Mouse (Mus musculus): ENCODE results near the gene Actg1. TPM values are rescaled to one million over a fixed set of nuclear protein-coding genes. Genes with fewer than 3 reads are reported as not detected.

Actg1 gene
- total RNA-seq, 2 experiments from 2014 or later = 1,285 to 1,295 TPM

GRCm38 (mm10) chr11:120349986-120350702 lies 1.8 kb upstream of the Actg1 start:
- Histone ChIP-seq H3K27ac (peak overlapping the region; percentile 100), H3K4me3 (peak overlapping the region; percentile 99)
- TF ChIP-seq CTCF (conservative IDR thresholded peaks at IDR 0.05) = peak; percentile 21
- peak; percentile 67 for DNase-seq (ENCODE audit: low spot score in 2 of 2)

DNA sequence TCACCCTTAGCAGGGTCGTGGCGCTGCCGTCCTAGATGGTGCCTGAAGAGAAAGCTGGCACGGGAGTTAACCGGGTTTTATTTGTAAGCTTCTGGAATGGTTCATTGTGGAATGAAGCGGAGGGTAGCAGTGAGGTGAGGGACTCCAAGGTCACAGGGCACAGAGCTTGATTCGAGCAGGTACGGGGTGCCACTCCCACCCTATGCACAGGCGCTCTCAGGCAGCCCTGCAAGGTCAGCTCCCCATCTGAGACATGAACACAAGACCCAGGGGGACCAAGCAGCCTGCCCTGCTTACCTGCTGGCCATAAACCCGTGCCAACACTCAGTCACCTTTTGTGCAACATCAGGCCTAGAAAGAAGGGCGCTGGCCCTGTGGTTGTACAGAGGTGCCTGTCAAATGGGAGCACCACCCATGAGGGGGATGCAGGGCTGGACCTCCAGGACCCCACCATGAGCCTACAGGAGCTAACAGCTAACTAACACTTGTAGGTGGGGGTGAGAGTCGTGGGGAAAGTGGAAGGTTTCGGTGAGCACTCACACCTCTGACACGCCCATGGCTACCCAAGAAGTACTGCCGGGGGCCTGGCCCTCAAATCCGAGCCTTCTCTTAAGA lies 1.1 kb upstream of the Actg1 start:
- Histone ChIP-seq H3K27ac (peak overlapping the region; percentile 100), H3K4me3 (peak overlapping the region; percentile 99)
- peak in 1 of 2 experiments; percentile 25 for DNase-seq (ENCODE audit: low spot score in 2 of 2)
- no peak for TF ChIP-seq CTCF (conservative IDR thresholded peaks at IDR 0.05)

GRCm38 (mm10) chr11:120348684-120349370 lies 485 bp upstream of the Actg1 start:
- no peak for TF ChIP-seq CTCF (conservative IDR thresholded peaks at IDR 0.05)
- DNase-seq (ENCODE audit: low spot score in 2 of 2) = peak in 1 of 2 experiments; percentile 57
- H3K4me3 ChIP-seq = peak overlapping the region; percentile 99
- H3K27ac ChIP-seq = peak overlapping the region; percentile 100

- Histone ChIP-seq H3K4me3 (peak overlapping the region; percentile 94), H3K27ac (peak overlapping the region; percentile 100)
- DNase-seq (ENCODE audit: low spot score in 2 of 2) = peak in 1 of 2 experiments; percentile 10
- no peak for TF ChIP-seq CTCF (conservative IDR thresholded peaks at IDR 0.05)
Measured at GRCm38 (mm10) chr11:120347301-120347700, 1.0 kb downstream of the Actg1 start.

DNA sequence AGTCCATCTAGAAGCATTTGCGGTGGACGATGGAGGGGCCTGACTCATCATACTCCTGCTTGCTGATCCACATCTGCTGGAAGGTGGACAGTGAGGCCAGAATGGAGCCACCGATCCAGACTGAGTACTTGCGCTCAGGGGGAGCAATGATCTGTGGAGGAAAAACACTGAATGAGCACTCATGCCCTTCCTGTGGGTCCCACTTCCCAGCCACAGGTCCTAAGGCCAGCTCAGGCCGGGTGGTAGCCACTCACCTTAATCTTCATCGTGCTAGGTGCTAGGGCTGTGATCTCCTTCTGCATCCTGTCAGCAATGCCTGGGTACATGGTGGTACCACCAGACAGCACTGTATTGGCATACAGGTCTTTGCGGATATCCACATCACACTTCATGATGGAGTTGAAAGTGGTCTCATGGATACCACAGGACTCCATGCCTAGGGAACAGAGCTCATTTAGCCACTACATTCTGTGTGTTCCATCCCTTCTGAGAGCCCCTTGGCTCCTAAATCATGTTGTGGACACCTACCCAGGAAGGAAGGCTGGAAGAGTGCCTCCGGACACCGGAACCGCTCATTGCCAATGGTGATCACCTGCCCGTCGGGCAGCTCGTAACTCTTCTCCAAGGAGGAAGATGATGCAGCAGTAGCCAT lies 1.8 kb downstream of the Actg1 start:
- DNase-seq (ENCODE audit: low spot score in 2 of 2) = peak in 1 of 2 experiments; percentile 9
- Histone ChIP-seq H3K27ac (peak overlapping the region; percentile 53; the same call in 1 of the 2 replicates), H3K4me3 (peak overlapping the region; percentile 59)

DNA sequence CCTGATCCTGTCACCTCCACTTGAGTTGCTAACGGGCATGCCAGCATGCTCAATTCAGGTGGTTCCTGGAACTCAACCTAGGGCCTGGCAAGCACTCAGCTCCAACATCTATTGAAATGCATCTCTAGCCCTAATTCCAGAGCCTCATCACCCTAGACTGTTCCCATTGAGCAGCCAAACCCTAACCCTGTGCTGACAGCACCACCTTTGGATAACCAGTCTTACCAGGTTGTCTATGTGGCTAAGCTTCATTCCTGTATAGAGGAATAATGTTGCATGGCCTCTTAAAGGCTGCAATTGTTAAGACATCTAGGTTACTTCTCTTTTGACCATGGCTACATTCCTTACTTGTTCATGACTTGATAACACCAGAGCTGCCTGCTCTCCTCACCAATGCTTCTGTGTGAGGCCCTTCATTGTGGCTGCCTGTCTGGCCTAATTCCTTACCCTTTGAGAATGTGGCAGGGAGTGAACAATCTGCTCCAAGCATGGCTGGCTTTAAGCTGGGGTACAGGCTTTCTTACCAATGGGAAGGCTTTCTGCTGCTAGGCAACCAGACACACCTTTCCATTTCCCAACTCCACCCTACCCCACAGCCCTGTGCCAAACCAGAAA lies 3.2 kb downstream of the Actg1 start:
- DNase-seq (ENCODE audit: low spot score in 2 of 2) = no peak
- Histone ChIP-seq H3K4me3 (peak overlapping the region; percentile 39), H3K27ac (peak overlapping the region; percentile 48; the same call in 1 of the 2 replicates)
- no peak for TF ChIP-seq CTCF (conservative IDR thresholded peaks at IDR 0.05)

DNA sequence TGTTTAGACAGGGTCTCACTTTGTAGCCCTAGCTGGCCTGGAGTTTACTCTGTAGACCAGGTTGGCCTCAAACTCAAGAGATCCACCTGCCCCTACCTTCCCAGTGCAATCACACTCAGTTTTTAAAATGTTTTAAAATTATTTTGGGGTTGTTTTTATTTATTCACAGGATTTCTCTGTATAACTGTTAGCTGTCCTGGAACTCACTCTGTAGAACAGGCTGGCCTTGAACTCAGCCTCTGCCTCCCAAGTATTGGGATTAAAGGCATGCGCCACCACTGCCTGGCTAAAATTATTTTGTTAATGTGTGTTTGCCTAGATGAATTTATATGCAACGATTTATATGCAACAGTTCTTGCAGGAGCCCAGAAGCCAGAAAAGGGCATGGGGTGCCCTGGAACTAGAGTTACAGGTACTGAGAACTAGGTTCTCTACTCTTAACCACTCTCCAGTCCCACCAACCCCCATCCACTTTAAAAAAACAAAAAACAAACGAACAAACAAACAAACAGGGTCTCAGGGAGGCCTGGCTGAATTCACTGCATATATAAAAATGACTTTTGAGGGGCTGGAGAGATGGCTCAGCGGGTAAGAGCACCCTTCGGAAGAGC lies 3.9 kb downstream of the Actg1 start:
- DNase-seq (ENCODE audit: low spot score in 2 of 2) = peak in 1 of 2 experiments; percentile 8
- Histone ChIP-seq H3K27ac (no peak overlapping the region), H3K4me3 (no peak overlapping the region)
- TF ChIP-seq CTCF (conservative IDR thresholded peaks at IDR 0.05) = no peak

GRCm38 (mm10) chr11:120343519-120344309 lies 4.6 kb downstream of the Actg1 start:
- no peak for TF ChIP-seq CTCF (conservative IDR thresholded peaks at IDR 0.05)
- Histone ChIP-seq H3K27ac (no peak overlapping the region), H3K4me3 (no peak overlapping the region)
- DNase-seq (ENCODE audit: low spot score in 2 of 2) = peak in 1 of 2 experiments; percentile 8

- TF ChIP-seq CTCF (conservative IDR thresholded peaks at IDR 0.05) = 0 out of 2 replicates have a peak, but pooled peaks have one; percentile 4
- Histone ChIP-seq H3K4me3 (no peak overlapping the region), H3K27ac (no peak overlapping the region)
- DNase-seq (ENCODE audit: low spot score in 2 of 2) = peak in 1 of 2 experiments; percentile 1
Measured at GRCm38 (mm10) chr11:120342656-120343160, 5.6 kb downstream of the Actg1 start.

GRCm38 (mm10) chr11:120341661-120342060 lies 6.7 kb downstream of the Actg1 start:
- DNase-seq (ENCODE audit: low spot score in 2 of 2) = no peak
- no peak for TF ChIP-seq CTCF (conservative IDR thresholded peaks at IDR 0.05)
- no peak overlapping the region for H3K4me3 ChIP-seq
- H3K27ac ChIP-seq = no peak overlapping the region

GRCm38 (mm10) chr11:120339978-120340513 lies 8.3 kb downstream of the Actg1 start:
- DNase-seq (ENCODE audit: low spot score in 2 of 2) = no peak

More at GRCm38 (mm10) chr11:120339978-120340513, 8.3 kb downstream of the Actg1 start:
- H3K27ac ChIP-seq = no peak overlapping the region
- no peak overlapping the region for H3K4me3 ChIP-seq
- no peak for TF ChIP-seq CTCF (conservative IDR thresholded peaks at IDR 0.05)
